Mouse (Mus musculus) kidney, postnatal 10 days (tissue): ENCODE data around the gene Rasgef1b.

ENCODE experiments used
- DNase-seq: peaks from one replicate; pipeline ENCODE4 v3.0.0; 2021; ENCODE audit warnings: mixed read lengths

Rasgef1b gene

DNA sequence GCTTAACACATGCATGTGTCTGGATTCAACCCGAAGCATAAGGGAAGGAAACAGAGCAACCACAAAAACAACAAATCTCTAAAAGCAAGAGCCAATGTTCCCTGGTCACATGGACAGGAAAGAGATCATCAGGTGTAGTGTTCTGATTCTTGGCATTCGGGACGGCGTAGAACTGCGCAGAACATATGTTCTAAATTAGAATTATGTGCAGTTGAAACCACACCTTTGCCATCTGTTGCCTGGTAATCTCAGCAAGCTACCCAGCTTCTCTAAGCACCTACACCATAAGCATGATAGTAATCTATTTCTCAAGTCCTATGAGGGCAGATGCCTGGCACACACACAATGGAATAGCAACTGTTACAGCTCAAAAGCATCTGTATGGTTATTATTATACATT lies 27.1 kb downstream of the Rasgef1b start:
- no peak for DNase-seq

DNA sequence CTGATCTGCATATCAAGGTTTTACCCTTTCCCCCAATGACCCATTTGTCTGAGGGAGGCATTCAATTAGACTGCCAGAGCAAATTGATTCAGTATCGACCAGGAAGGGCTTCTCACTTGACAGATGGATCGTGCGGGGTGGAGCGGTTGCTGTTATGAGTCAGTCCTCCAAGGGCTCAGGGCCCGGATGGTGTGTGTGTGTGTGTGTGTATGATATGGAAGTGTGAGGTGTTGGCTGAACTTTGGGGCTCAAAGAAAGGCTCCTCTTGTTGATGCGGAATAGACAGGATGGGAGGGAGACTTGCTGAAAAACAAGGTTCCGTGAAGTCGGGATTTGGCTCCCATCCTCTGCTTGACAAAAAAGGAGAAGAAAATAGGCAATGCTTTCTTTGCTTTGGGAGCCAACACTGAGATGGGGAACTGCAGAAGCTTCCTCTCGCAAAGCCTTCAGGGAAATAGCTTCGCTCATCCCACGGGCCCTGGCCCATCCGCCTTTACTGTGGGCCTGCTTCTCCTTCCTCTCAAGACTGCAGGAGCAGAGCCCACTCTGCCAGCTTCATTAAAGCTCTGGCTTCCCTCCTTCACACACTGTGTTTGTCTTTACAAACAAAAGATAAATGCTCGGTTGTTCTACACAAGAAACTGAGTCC lies 34.0 kb downstream of the Rasgef1b start:
- no peak for DNase-seq

DNA sequence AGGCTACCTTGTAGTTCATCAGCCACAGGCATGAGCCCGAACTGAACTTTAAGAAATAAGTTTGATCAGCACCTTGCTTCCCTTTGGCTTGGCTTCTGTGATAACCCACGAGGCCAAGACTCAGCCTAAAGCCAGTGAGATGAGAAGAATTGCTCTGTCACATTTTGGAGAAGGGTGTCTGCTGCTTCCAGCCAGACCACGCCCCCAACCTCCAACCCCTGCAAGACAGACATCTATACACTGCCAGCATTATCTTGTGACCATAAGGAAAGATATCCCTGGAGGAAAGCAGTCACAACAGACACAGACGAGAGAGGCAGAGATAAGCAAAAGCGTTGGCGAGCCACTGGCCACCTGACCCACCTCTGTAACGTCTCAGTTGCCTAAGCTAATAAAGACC lies 39.0 kb downstream of the Rasgef1b start:
- DNase-seq = no peak

DNA sequence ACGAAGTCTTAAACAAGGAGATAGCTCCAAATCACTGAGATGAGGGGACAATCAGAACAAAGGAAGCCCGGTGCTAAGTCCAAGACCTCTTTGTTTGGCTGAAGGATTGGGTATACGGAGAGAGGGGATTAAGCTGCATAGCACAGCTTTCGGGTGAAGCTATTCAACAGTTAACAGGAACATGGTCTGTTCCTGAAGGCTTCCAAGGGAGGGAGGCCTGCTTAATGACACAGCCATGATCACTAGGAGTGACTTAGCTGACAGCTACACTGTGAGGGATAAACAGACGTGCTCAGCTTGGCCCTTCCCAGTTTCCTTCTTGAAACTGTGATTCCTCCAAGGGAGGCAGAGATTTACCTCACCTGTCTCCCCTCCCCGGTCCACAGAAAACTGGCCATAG lies 41.0 kb downstream of the Rasgef1b start:
- DNase-seq = no peak

GRCm38 (mm10) chr5:99684023-99684422 lies 44.8 kb downstream of the Rasgef1b start:
- no peak for DNase-seq

GRCm38 (mm10) chr5:99669971-99670571 lies 58.8 kb downstream of the Rasgef1b start:
- peak; percentile 22 for DNase-seq

DNA sequence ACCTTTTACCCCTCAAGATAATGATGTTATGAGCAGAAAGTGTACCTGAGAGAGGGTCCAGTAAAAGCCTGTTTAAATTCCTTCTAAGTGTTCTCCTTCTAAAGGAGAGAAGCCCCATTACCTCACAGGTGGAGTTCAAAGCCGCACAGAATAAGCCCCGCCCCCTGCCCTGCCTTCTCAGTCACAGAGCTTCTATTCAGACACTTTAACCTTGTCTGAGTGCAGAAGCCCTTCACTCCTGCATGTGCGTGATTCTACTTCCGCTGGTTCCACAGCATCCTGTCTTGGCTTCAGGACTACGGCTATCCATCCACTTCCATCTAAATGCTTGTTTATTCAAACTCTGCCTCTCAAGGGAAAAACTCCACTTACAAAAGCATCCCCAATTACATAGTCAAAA lies 72.8 kb downstream of the Rasgef1b start:
- DNase-seq = peak; percentile 10

DNA sequence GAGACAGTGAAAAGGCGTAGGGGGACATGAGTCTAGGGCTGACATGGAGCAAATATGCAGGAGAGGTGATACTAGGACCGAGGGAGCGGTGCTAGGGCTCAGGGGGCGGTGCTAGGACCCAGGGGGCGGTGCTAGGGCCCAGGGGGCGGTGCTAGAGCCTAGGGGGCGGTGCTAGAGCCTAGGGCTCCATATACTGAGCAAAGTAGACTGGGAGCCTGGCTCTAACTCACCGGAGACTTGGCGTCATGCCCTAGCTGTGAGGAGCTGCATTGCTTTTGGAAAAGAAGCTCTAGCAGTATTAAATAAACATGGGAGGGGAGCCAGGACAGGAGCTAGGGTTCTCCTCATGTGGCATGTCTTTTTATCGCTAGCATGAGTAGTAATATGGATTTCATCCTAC lies 75.9 kb downstream of the Rasgef1b start:
- DNase-seq = no peak

DNA sequence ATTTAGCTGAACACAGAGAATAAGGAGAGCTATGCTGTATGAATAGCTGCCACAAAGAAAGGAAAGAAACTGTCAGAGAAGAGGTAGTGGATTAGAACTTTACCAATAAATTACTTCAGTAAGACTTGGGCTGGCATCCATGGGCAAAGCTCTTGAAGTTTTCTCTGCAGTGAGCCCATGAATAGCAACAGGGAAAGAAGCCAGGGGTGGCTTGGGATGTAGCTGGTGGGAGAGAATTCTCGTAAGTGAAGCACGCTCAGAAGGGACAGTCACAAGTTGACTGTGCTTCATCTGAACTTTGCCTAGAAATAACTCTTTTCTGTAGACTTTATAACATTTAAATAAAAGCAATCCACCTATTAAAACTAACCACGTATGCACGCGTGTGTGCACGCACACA lies 87.5 kb downstream of the Rasgef1b start:
- DNase-seq = no peak

GRCm38 (mm10) chr5:99636575-99636974 lies 92.3 kb downstream of the Rasgef1b start:
- DNase-seq = no peak

GRCm38 (mm10) chr5:99634010-99634541 lies 94.8 kb downstream of the Rasgef1b start:
- peak; percentile 9 for DNase-seq

DNA sequence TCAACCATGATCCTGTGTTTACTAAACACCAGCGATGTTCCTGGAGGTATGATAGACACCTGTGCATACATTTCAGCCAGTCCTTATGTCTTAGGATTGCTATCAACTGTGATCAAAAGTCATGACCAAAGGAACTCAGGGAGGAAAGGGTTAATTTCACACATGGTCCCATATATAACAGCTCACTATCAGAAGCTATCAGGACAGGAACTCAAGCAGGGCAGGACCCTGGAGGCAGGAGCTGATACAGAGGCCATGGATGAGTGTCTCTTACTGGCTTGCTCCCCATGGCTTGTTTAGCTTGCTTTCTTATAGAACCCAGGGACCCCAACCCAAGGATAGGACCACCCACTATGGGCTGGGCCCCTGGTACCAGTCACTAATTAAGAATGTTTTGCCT lies 95.3 kb downstream of the Rasgef1b start:
- no peak for DNase-seq

- DNase-seq = no peak
Observed at GRCm38 (mm10) chr5:99632649-99633310, 96.1 kb downstream of the Rasgef1b start.

GRCm38 (mm10) chr5:99630087-99630486 lies 98.8 kb downstream of the Rasgef1b start:
- DNase-seq = peak; percentile 28

- no peak for DNase-seq
Observed at GRCm38 (mm10) chr5:99625603-99626002, 103.3 kb downstream of the Rasgef1b start.

- DNase-seq = no peak
Observed at GRCm38 (mm10) chr5:99620771-99621170, 108.1 kb downstream of the Rasgef1b start.

GRCm38 (mm10) chr5:99617271-99617800 lies 111.5 kb downstream of the Rasgef1b start:
- no peak for DNase-seq

DNA sequence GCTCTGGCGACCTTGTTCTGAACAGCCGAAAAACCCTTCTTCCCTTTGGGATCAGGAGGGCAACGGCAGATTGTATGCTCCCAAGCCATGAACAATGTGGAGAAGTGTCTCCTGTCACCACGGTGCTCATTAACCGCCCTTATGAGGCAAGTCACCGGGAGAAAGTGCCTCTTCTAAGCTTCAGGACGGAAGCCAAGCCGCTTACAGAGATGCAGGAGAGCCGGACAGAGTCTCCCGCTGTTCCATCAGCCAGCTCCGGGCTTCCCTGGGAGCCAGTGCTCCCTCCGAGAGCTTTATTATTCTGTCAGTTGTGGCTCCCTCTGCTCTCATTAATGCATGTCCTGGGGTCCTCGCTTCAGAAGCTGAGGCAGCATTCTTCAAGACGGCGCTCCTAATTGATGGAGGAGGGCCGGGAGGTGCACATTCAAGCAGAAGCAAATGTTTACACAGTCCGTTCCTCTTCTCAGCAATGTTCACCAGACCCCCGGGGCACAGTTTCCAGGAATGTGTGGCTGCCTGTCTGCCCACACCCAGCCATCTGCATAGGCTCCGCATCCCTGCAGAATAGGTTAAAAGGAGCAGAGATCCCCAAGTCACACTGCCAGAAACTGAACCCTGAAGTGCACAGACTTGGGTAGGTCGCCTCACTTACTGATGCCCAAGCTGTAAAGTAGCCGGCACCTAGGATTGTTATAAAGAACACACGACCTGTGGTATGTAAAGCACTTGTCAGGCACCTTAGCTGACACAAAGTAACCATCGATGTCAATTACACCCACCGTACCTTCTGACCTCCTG lies 115.3 kb downstream of the Rasgef1b start:
- no peak for DNase-seq

DNA sequence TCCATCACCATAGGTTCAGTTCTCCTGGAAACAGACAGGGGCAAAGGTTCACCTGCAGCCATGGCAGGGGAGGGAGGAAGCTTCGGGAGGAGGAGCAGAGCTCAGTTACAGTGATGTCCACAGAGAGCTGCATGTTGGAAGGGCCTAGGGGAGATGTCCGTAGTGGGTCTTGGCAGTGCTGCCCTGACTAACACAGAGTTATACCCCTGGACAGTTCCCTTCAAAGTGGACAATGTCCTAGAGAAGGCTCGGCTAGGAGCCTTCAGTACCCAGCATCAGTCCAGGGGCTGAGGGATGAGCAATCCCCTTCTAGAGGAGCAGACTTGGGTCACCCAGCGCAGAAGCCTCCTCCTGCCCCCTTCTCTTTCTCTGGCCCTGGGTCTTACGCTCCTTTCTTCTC lies 121.3 kb downstream of the Rasgef1b start:
- no peak for DNase-seq

- DNase-seq = no peak
Observed at GRCm38 (mm10) chr5:99606164-99606858, 122.6 kb downstream of the Rasgef1b start.

- DNase-seq = no peak
Observed at GRCm38 (mm10) chr5:99602244-99603023, 126.4 kb downstream of the Rasgef1b start.
